ENCODE assay signal across 28 mouse cellular contexts in the genomic region with DNA sequence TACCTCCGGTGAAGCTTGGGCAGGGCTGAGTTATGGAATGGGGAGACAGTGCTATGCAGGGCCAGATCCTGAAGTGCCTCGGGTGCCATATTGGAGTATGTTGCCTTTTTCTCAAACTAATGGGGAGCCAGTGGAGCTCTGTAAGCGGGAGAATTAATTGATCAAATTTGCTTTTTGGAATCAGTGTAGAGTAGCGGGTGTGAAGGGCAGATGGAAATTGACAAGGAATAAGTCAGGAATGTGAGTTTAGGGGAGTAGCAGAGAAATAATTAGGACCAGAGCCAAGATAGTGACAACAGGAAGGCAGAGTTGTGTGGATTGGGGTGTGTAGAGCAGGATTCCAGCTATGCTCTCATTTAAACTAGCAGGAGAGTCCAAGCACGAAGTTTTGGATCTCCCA.
"Had no signal": no experiment of that assay in that cellular context is flagged by ENCODE, and none has a peak within 500 bp of the region (broad histone marks: within the 10 kb centered on the region; RNA-seq: fewer than 3 reads in every experiment).

No protein-coding gene starts in this region.

- H3K36me3 ChIP-seq: heart, embryonic 10.5 days; heart, embryonic 12.5 days; hindbrain, embryonic 10.5 days; hindbrain, embryonic 12.5 days; intestine, embryonic 15.5 days; limb, embryonic 13.5 days; limb, embryonic 15.5 days; liver, embryonic 12.5 days had no signal

- ATAC-seq: hindbrain, embryonic 16.5 days; inflammation-experienced regulatory T-cells, adult 6 months; intestine, embryonic 15.5 days; intestine, postnatal 0 days; liver, embryonic 12.5 days had no signal

- DNase-seq: gastrocnemius, adult 2 months; gastrocnemius, postnatal 10 days; gastrocnemius, postnatal 25 days; heart, adult 18-20 months; heart, postnatal 10 days; heart, postnatal 4 days; kidney, adult 18-20 months; kidney, adult 8-10 months; kidney, postnatal 10 days; kidney, postnatal 25 days; kidney, postnatal 4 days; layer of hippocampus, adult 9-11 months; layer of hippocampus, postnatal 36 days; left cerebral cortex, postnatal 4 days had no signal

- H3K9me3 ChIP-seq: heart, embryonic 10.5 days; heart, embryonic 12.5 days; hindbrain, embryonic 10.5 days; hindbrain, embryonic 12.5 days; intestine, embryonic 15.5 days; limb, embryonic 13.5 days; limb, embryonic 15.5 days; liver, embryonic 12.5 days had no signal

- H3K4me3 ChIP-seq: gastrocnemius, adult 2 months; heart, embryonic 10.5 days; heart, embryonic 12.5 days; hindbrain, embryonic 10.5 days; hindbrain, embryonic 12.5 days; intestine, embryonic 15.5 days; layer of hippocampus, adult 2 months; limb, embryonic 13.5 days; limb, embryonic 15.5 days; liver, embryonic 12.5 days had no signal

- H3K27ac ChIP-seq: gastrocnemius, adult 2 months; heart, embryonic 10.5 days; hindbrain, embryonic 10.5 days; hindbrain, embryonic 12.5 days; hindbrain, embryonic 14.5 days; intestine, embryonic 15.5 days; layer of hippocampus, adult 2 months; limb, embryonic 13.5 days; limb, embryonic 15.5 days; liver, embryonic 12.5 days; liver, embryonic 14.5 days had no signal

- H3K4me2 ChIP-seq: heart, embryonic 12.5 days; hindbrain, embryonic 12.5 days; hindbrain, embryonic 14.5 days; intestine, embryonic 15.5 days; limb, embryonic 13.5 days; limb, embryonic 15.5 days; liver, embryonic 12.5 days had no signal

- H3K4me1 ChIP-seq: heart, embryonic 10.5 days; heart, embryonic 12.5 days; intestine, embryonic 15.5 days; limb, embryonic 15.5 days; liver, embryonic 12.5 days had no signal

- H3K27me3 ChIP-seq: heart, embryonic 12.5 days; hindbrain, embryonic 12.5 days; intestine, embryonic 15.5 days; limb, embryonic 13.5 days; limb, embryonic 15.5 days; liver, embryonic 12.5 days had no signal

- H3K9ac ChIP-seq: heart, embryonic 12.5 days; hindbrain, embryonic 12.5 days; hindbrain, embryonic 14.5 days; intestine, embryonic 15.5 days; limb, embryonic 13.5 days; limb, embryonic 15.5 days; liver, embryonic 12.5 days; liver, embryonic 14.5 days had no signal
